Mouse (Mus musculus) liver, embryonic 14.5 days (tissue): ENCODE measurements around the gene Tmem192. TPM values are rescaled to one million over a fixed set of nuclear protein-coding genes. Genes with fewer than 3 reads are reported as not detected.

Experiments used
- ATAC-seq: fragments of 200-750 bp; cut with Nextera tagmentation; 2 replicates; pipeline ENCODE4 v1.8.0; 2017; ENCODE audit warnings: moderate number of reproducible peaks, mild to moderate bottlenecking, moderate library complexity; ENCODE audit not compliant: insufficient read depth
- DNase-seq, 3 experiments: peaks; one replicate each; pipeline ENCODE4 v3.0.0-alpha.2; 2012 to 2013; ENCODE audit warnings: low read depth in 3 of 3, low spot score in 3 of 3
- H3K27ac ChIP-seq: fragments of 300-500 bp; sonication (generic); 2 replicates; pipeline ENCODE4 v1.5.1; 2014; ENCODE audit warnings: moderate library complexity, mild to moderate bottlenecking, control low read depth, inconsistent platforms
- H3K27me3 ChIP-seq: fragments of 300-500 bp; sonication (generic); 2 replicates; pipeline ENCODE4 v1.6.1; 2014; ENCODE audit warnings: mild to moderate bottlenecking, low read length, moderate library complexity; ENCODE audit not compliant: control insufficient read depth, insufficient read depth
- H3K36me3 ChIP-seq: fragments of 300-500 bp; sonication (generic); replicated peaks from 2 replicates; pipeline ENCODE4 v1.6.1; 2014; ENCODE audit warnings: low read depth; ENCODE audit not compliant: control insufficient read depth, insufficient read depth
- H3K4me1 ChIP-seq, 2 experiments: fragments of 200-500 bp in 1 of 2; fragments of 300-500 bp in 1 of 2; sonication (generic) in 1 of 2; replicated peaks; 2 replicates each; pipeline ENCODE4 v1.6.1; 2012 to 2014; ENCODE audit warnings: antibody characterized with exemption in 1 of 2, inconsistent platforms in 1 of 2, low read length in 1 of 2; ENCODE audit not compliant: control insufficient read depth in 2 of 2, insufficient read depth in 2 of 2
- H3K4me2 ChIP-seq: fragments of 300-500 bp; sonication (generic); 2 replicates; pipeline ENCODE4 v1.6.1; 2014; ENCODE audit warnings: low read depth, mild to moderate bottlenecking, control low read depth, moderate library complexity
- H3K4me3 ChIP-seq, 2 experiments: fragments of 200-500 bp in 1 of 2; fragments of 300-500 bp in 1 of 2; sonication (generic) in 1 of 2; 2 replicates each; pipeline ENCODE4 v1.5.1; 2012 to 2014; ENCODE audit warnings: low read depth in 2 of 2, low read length in 2 of 2, mild to moderate bottlenecking in 2 of 2, control low read depth in 1 of 2, inconsistent platforms in 1 of 2, moderate library complexity in 1 of 2; ENCODE audit not compliant: insufficient read depth in 1 of 2
- H3K9ac ChIP-seq: fragments of 300-500 bp; sonication (generic); replicated peaks from 2 replicates; pipeline ENCODE4 v1.6.1; 2014; ENCODE audit warnings: mild to moderate bottlenecking, control low read depth, moderate library complexity
- H3K9me3 ChIP-seq: fragments of 300-500 bp; sonication (generic); 2 replicates; pipeline ENCODE4 v1.6.1; 2016; ENCODE audit warnings: low read length, mixed read lengths; ENCODE audit not compliant: control insufficient read depth
- CTCF ChIP-seq: IDR thresholded peaks from 2 replicates; pipeline ENCODE4 v1.5.1; 2016; ENCODE audit warnings: antibody characterized with exemption, low read depth, control low read depth
- EP300 ChIP-seq: IDR thresholded peaks from 2 replicates; pipeline ENCODE4 v1.6.1; 2016; ENCODE audit warnings: antibody characterized with exemption, low read depth
- WGBS: fragments of 180-500 bp; shearing (Covaris S2); extraction: QIAGEN DNeasy Blood & Tissue Kit; methylation state at CpG from one replicate; pipeline ENCODE4 v1.1.7; 2014; ENCODE audit not compliant: insufficient replicate concordance; 5-methylcytosine and 5-hydroxymethylcytosine counted together
- polyA plus RNA-seq, 2 experiments: library from polyadenylated mRNA; depleted of rRNA in 1 of 2; stranded (reverse) in 1 of 2; unstranded in 1 of 2; fragments of >200 nt; fragmentation: Nextera tagmentation in 1 of 2; extraction: Ambion mirVana in 1 of 2; gene quantifications; 2 replicates each; pipeline versions ENCODE4 v1.2.1 to v1.2.3; 2012 to 2014

Gene Tmem192
- polyA plus RNA-seq, 2 experiments = 6.6 to 13.8 TPM

- H3K9me3 ChIP-seq = no peaks in the 10 kb centered on the region
- no peak overlapping the region for H3K4me2 ChIP-seq
- 65% methylated on average over 6 of the region's 6 CpGs for WGBS
- DNase-seq = no peak
- H3K4me3 ChIP-seq = no peak overlapping the region
- no peak for ATAC-seq
- no peaks in the 10 kb centered on the region for H3K36me3 ChIP-seq
- H3K9ac ChIP-seq = no peak overlapping the region
- H3K27me3 ChIP-seq = no peaks in the 10 kb centered on the region
- TF ChIP-seq CTCF (no peak), EP300 (no peak)
- no peak overlapping the region for H3K27ac ChIP-seq
- no peaks in the 10 kb centered on the region for H3K4me1 ChIP-seq
Measured at GRCm38 (mm10) chr8:64928938-64929337, 18.0 kb upstream of the Tmem192 start.

- Histone ChIP-seq H3K27ac (no peak overlapping the region), H3K4me3 (no peak overlapping the region), H3K4me2 (no peak overlapping the region), H3K4me1 (no peaks in the 10 kb centered on the region), H3K27me3 (no peaks in the 10 kb centered on the region), H3K9ac (no peak overlapping the region), H3K9me3 (no peaks in the 10 kb centered on the region), H3K36me3 (no peaks in the 10 kb centered on the region)
- WGBS = 54% methylated on average over 3 of the region's 3 CpGs
- DNase-seq (no peak), ATAC-seq (no peak)
- TF ChIP-seq CTCF (no peak), EP300 (no peak)
Measured at GRCm38 (mm10) chr8:64934997-64935396, 12.0 kb upstream of the Tmem192 start.

GRCm38 (mm10) chr8:64941019-64941418 is 6.0 kb upstream of the Tmem192 start:
- H3K27me3 ChIP-seq = no peaks in the 10 kb centered on the region
- TF ChIP-seq CTCF (no peak), EP300 (no peak)
- WGBS = 62% methylated on average over 8 of the region's 8 CpGs
- no peak overlapping the region for H3K9ac ChIP-seq
- no peaks in the 10 kb centered on the region for H3K36me3 ChIP-seq
- H3K4me1 ChIP-seq = peaks cover 0 to 3% of the 10 kb centered on the region in 2 experiments; a peak in 1 of 4 replicates
- DNase-seq (no peak), ATAC-seq (no peak)
- no peak overlapping the region for H3K27ac ChIP-seq
- no peak overlapping the region for H3K4me3 ChIP-seq
- H3K9me3 ChIP-seq = no peaks in the 10 kb centered on the region; the same call in 1 of the 2 replicates
- no peak overlapping the region for H3K4me2 ChIP-seq

GRCm38 (mm10) chr8:64941495-64941894 is 5.5 kb upstream of the Tmem192 start:
- Histone ChIP-seq H3K27ac (no peak overlapping the region), H3K9me3 (no peaks in the 10 kb centered on the region; the same call in 1 of the 2 replicates), H3K9ac (no peak overlapping the region), H3K27me3 (no peaks in the 10 kb centered on the region), H3K4me2 (no peak overlapping the region), H3K4me3 (no peak overlapping the region), H3K36me3 (no peaks in the 10 kb centered on the region), H3K4me1 (peaks cover 0 to 6% of the 10 kb centered on the region in 2 experiments; a peak in 1 of 4 replicates)
- TF ChIP-seq CTCF (peak; percentile 91), EP300 (no peak)
- DNase-seq (peak; percentile 17 to 42 (median 40)), ATAC-seq (no peak)
- WGBS = 14% methylated on average over 9 of the region's 9 CpGs

GRCm38 (mm10) chr8:64942946-64943345 is 4.0 kb upstream of the Tmem192 start:
- ATAC-seq (no peak), DNase-seq (no peak)
- no peaks in the 10 kb centered on the region for H3K27me3 ChIP-seq
- H3K9ac ChIP-seq = no peak overlapping the region
- no peaks in the 10 kb centered on the region for H3K36me3 ChIP-seq
- H3K4me2 ChIP-seq = no peak overlapping the region
- H3K9me3 ChIP-seq = no peaks in the 10 kb centered on the region; the same call in 1 of the 2 replicates
- no peak overlapping the region for H3K27ac ChIP-seq
- WGBS = 20% methylated on average over 5 of the region's 5 CpGs
- H3K4me1 ChIP-seq = peaks cover 0 to 6% of the 10 kb centered on the region in 2 experiments; a peak in 1 of 4 replicates
- no peak overlapping the region for H3K4me3 ChIP-seq
- no peak for TF ChIP-seq CTCF
- no peak for TF ChIP-seq EP300
